Mouse (Mus musculus) liver, embryonic 16.5 days (tissue): ENCODE measurements around the gene Gtpbp8. TPM values are rescaled to one million over a fixed set of nuclear protein-coding genes. Genes with fewer than 3 reads are reported as not detected.

Source experiments
- ATAC-seq: fragments of 200-750 bp; cut with Nextera tagmentation; 2 replicates; pipeline ENCODE4 v1.8.0; 2017; ENCODE audit warnings: low read depth, mild to moderate bottlenecking, moderate number of reproducible peaks, moderate library complexity
- H3K27ac ChIP-seq: fragments of 300-500 bp; sonication (generic); 2 replicates; pipeline ENCODE4 v1.5.1; 2014; ENCODE audit warnings: mild to moderate bottlenecking, low read length
- H3K27me3 ChIP-seq: fragments of 300-500 bp; sonication (generic); 2 replicates; pipeline ENCODE4 v1.6.1; 2014; ENCODE audit warnings: low read depth, low read length, mixed read lengths; ENCODE audit not compliant: control insufficient read depth, insufficient read depth
- H3K36me3 ChIP-seq: fragments of 300-500 bp; sonication (generic); 2 replicates; pipeline ENCODE4 v1.6.1; 2014; ENCODE audit warnings: mild to moderate bottlenecking; ENCODE audit not compliant: control insufficient read depth, insufficient read depth
- H3K4me1 ChIP-seq: fragments of 300-500 bp; sonication (generic); 2 replicates; pipeline ENCODE4 v1.6.1; 2014; ENCODE audit warnings: low read depth, low read length, mixed read lengths; ENCODE audit not compliant: control insufficient read depth
- H3K4me2 ChIP-seq: fragments of 300-500 bp; sonication (generic); 2 replicates; pipeline ENCODE4 v1.6.1; 2014; ENCODE audit warnings: low read depth, low read length, mixed read lengths
- H3K4me3 ChIP-seq: fragments of 300-500 bp; sonication (generic); 2 replicates; pipeline ENCODE4 v1.5.1; 2014; ENCODE audit warnings: low read depth, mild to moderate bottlenecking, low read length
- H3K9ac ChIP-seq: fragments of 300-500 bp; sonication (generic); 2 replicates; pipeline ENCODE4 v1.6.1; 2014; ENCODE audit warnings: low read depth, low read length
- H3K9me3 ChIP-seq: fragments of 300-500 bp; sonication (generic); replicated peaks from 2 replicates; pipeline ENCODE4 v1.6.1; 2016; ENCODE audit warnings: low read length; ENCODE audit not compliant: control insufficient read depth
- WGBS: fragments of 180-500 bp; shearing (Covaris S2); extraction: QIAGEN DNeasy Blood & Tissue Kit; methylation state at CpG from one replicate; pipeline ENCODE4 v1.1.7; 2014; ENCODE audit not compliant: insufficient replicate concordance; 5-methylcytosine and 5-hydroxymethylcytosine counted together
- polyA plus RNA-seq: library from polyadenylated mRNA; unstranded; fragments of >200 nt; fragmentation: Nextera tagmentation; extraction: Ambion mirVana; gene quantifications from 2 replicates; pipeline ENCODE4 v1.2.1, GENCODE M21; 2015

Gene Gtpbp8
- polyA plus RNA-seq, 1 experiment from 2014 or later: 16.4 TPM

DNA sequence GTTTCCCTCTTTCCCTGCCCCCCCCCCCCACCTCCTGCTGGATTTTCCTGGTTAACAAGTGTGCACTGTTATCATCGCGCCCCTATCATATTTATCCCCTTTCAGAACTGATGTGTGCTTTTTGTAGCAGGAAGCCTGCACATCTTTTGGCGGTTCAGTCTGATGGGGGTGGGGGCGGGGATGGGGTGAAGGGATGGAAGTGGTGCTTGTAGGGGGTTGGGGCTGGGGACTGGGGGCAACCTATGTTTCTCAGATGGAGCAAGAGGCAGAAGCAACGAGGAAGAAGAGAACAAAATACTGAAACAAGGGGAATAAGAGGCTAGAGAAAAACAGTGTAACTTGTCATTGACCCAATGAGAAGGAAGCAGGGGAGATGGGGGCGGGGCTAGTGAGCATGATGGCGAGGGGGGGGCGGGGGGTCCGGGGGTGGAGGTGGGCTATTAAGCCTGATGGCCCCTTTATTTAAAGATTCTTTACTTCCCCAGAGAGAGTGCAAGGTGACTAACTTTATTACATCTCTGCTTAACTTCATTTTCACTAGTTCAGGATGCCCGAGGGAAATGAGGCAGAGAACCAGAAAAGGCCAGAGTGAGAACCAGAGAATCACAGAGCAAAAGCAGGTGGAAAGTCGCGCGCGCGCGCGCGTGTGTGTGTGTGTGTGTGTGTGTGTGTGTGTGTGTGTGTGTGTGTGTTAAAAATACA, 58.3 kb downstream of the Gtpbp8 start:
- WGBS: 4% methylated on average over 17 of the region's 18 CpGs
- Histone ChIP-seq H3K27ac (no peak overlapping the region), H3K4me3 (no peak overlapping the region), H3K36me3 (no peaks in the 10 kb centered on the region), H3K9ac (no peak overlapping the region), H3K4me2 (no peak overlapping the region), H3K4me1 (no peaks in the 10 kb centered on the region), H3K27me3 (peaks cover 4% of the 10 kb centered on the region; the same call in 1 of the 2 replicates), H3K9me3 (no peaks in the 10 kb centered on the region)
- no peak for ATAC-seq

DNA sequence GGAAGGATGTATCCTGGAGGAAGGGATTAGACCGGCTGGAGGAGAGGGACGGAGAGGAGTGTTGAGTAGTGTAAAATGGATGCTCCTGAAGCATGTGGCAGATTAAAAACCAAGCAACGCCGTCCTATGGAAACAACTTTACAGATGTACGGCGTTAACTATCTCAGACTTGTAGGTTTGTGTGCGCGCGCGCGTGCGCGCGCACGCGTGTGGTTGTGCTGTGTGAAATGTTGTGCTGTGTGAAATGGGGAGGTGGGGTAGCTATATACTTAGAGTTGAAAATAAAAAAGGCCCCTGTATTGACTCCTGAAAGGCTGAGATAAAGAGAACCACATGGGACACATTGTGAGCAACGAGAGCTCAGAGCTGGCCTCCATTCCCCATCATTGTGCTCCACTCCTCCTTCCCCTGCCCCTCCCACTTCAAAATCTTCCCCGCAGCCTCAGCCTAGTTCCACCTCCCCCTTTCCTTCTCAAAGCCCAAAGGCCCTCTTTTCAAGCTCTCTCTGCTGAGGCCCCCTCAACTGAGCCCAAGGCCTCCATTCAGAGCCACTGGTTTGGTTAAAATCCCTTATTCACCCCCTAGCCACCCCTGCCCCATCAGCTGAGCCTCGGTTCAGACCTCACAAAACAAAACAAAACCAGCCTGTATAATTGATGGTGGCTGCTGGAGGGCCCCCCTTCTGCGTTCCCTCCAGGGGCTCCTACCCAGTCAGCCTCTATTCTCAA, 59.0 kb downstream of the Gtpbp8 start:
- no peaks in the 10 kb centered on the region for H3K4me1 ChIP-seq
- H3K27ac ChIP-seq: no peak overlapping the region
- no peak overlapping the region for H3K4me2 ChIP-seq
- peaks cover 4% of the 10 kb centered on the region; the same call in 1 of the 2 replicates for H3K27me3 ChIP-seq
- no peaks in the 10 kb centered on the region for H3K36me3 ChIP-seq
- WGBS: 50% methylated on average over 20 of the region's 20 CpGs
- H3K9ac ChIP-seq: no peak overlapping the region
- no peak for ATAC-seq
- H3K4me3 ChIP-seq: no peak overlapping the region
- H3K9me3 ChIP-seq: no peaks in the 10 kb centered on the region

Other genes starting within 250 kb of the Gtpbp8 start
- gene Boc, start 187.5 kb downstream of the Gtpbp8 start, polyA plus RNA-seq: 0.37 and 0.57 TPM in 2 replicates
- gene Nepro, start 22.1 kb downstream of the Gtpbp8 start, polyA plus RNA-seq: 2.0 and 2.5 TPM in 2 replicates
- 3.6 and 3.8 TPM in 2 replicates for gene Cd200r1, start 19.4 kb upstream of the Gtpbp8 start, polyA plus RNA-seq
- 0.30 and 0.35 TPM in 2 replicates for gene Cd200r4, start 65.4 kb upstream of the Gtpbp8 start, polyA plus RNA-seq
- gene Cd200r2, start 120.7 kb upstream of the Gtpbp8 start, polyA plus RNA-seq: 0.06 TPM in 1 of 2 replicates, not detected in the other
- 0.98 and 1.3 TPM in 2 replicates for gene Cd200r3, start 197.3 kb upstream of the Gtpbp8 start, polyA plus RNA-seq